Mouse (Mus musculus) megakaryocyte, embryonic 14.5 days (primary cell): ENCODE data around the gene H2al1j.
"Not testable (repeated sequence)": the region's sequence is repeated elsewhere in the genome, so short reads cannot be mapped to it uniquely, and the experiment has no call there.

Source experiments
- FLI1 ChIP-seq: IDR thresholded peaks from 2 replicates; pipeline ENCODE4 v1.6.1; 2012; ENCODE audit warnings: low read length, inconsistent platforms, mixed read lengths
- GATA1 ChIP-seq: IDR thresholded peaks from 3 replicates; pipeline ENCODE4 v1.6.1; 2012; ENCODE audit warnings: mixed read lengths, low read length, inconsistent platforms, borderline replicate concordance

DNA sequence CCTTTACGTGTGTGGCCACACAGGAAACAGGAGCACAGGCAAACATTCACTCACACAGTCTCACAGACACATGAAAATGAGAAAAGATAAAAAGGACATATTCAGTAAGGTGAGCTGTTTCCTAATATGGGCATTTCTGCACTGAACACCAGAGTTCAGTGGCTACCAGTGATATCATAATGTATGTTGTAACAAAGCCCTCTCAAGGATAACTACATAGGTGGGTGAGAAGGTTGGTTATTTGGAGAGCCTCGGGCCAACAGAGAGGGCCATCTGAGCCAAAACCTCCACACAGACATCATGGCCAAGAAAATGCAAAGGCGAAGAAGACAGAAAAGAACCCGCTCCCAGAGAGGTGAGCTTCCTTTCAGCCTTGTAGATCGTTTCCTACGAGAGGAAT, 19.1 kb upstream of the H2al1j start, which contains the start of gene H2al1d:
- TF ChIP-seq FLI1, GATA1: not testable (repeated sequence)
